Mouse (Mus musculus) G1E-ER4 (cell line): ENCODE results near the gene C6. TPM values are rescaled to one million over a fixed set of nuclear protein-coding genes. Genes with fewer than 3 reads are reported as not detected.

ENCODE experiments used
- GATA1 ChIP-seq: IDR thresholded peaks from one replicate; pipeline ENCODE4 v1.8.0; 2012; ENCODE audit warnings: low read length, inconsistent platforms
- polyA plus RNA-seq: library from polyadenylated mRNA; stranded (reverse); fragments of >175 nt; gene quantifications from 2 replicates; pipeline ENCODE4 v1.2.3, GENCODE M21; 2012

Gene C6
- not detected in 2 replicates for polyA plus RNA-seq

GRCm38 (mm10) chr15:4726830-4727310 is at the start of gene C6:
Gene C6 (plus strand): TSS chr15:4727175.
- no peak for TF ChIP-seq GATA1

GRCm38 (mm10) chr15:4697604-4698003 is 29.4 kb upstream of the C6 start:
- no peak for TF ChIP-seq GATA1

- TF ChIP-seq GATA1 = no peak
Measured at GRCm38 (mm10) chr15:4734150-4734549, 7.2 kb downstream of the C6 start.

GRCm38 (mm10) chr15:4734996-4735609 is 8.1 kb downstream of the C6 start:
- no peak for TF ChIP-seq GATA1

GRCm38 (mm10) chr15:4747656-4748055 is 20.7 kb downstream of the C6 start:
- TF ChIP-seq GATA1 = no peak

GRCm38 (mm10) chr15:4790378-4790777 is 63.4 kb downstream of the C6 start:
- no peak for TF ChIP-seq GATA1

- TF ChIP-seq GATA1 = no peak
Measured at GRCm38 (mm10) chr15:4796861-4797260, 69.9 kb downstream of the C6 start.

- TF ChIP-seq GATA1 = no peak
Measured at GRCm38 (mm10) chr15:4804256-4804655, 77.3 kb downstream of the C6 start.

- TF ChIP-seq GATA1 = no peak
Measured at GRCm38 (mm10) chr15:4808131-4808530, 81.2 kb downstream of the C6 start.

GRCm38 (mm10) chr15:4814976-4815375 is 88.0 kb downstream of the C6 start:
- peak; percentile 67 for TF ChIP-seq GATA1

- TF ChIP-seq GATA1 = no peak
Measured at GRCm38 (mm10) chr15:4815711-4816110, 88.7 kb downstream of the C6 start.

GRCm38 (mm10) chr15:4816752-4817493 is 89.9 kb downstream of the C6 start:
- no peak for TF ChIP-seq GATA1

- no peak for TF ChIP-seq GATA1
Measured at GRCm38 (mm10) chr15:4818437-4818836, 91.5 kb downstream of the C6 start.

- no peak for TF ChIP-seq GATA1
Measured at GRCm38 (mm10) chr15:4821161-4821560, 94.2 kb downstream of the C6 start.

- TF ChIP-seq GATA1 = no peak
Measured at GRCm38 (mm10) chr15:4821824-4822223, 94.8 kb downstream of the C6 start.

GRCm38 (mm10) chr15:4827736-4828135 is 100.8 kb downstream of the C6 start:
- TF ChIP-seq GATA1 = no peak

GRCm38 (mm10) chr15:4836354-4836753 is 109.4 kb downstream of the C6 start:
- no peak for TF ChIP-seq GATA1
